Mouse (Mus musculus): ENCODE measurements around the gene Srpk2.
"Not testable (repeated sequence)": the region's sequence is repeated elsewhere in the genome, so short reads cannot be mapped to it uniquely, and the experiment has no call there.

Srpk2 gene

GRCm38 (mm10) chr5:23670880-23671279 is 13.5 kb downstream of the Srpk2 start:
- peak; percentile 15 to 32 for DNase-seq

GRCm38 (mm10) chr5:23665906-23666305 is 18.5 kb downstream of the Srpk2 start:
- no peak for DNase-seq

- no peak for DNase-seq
Observed at GRCm38 (mm10) chr5:23661191-23661590, 23.2 kb downstream of the Srpk2 start.

GRCm38 (mm10) chr5:23658017-23658416 is 26.4 kb downstream of the Srpk2 start:
- no peak for DNase-seq

GRCm38 (mm10) chr5:23656590-23656989 is 27.8 kb downstream of the Srpk2 start:
- DNase-seq: no peak

GRCm38 (mm10) chr5:23655030-23655429 is 29.4 kb downstream of the Srpk2 start:
- no peak for DNase-seq

GRCm38 (mm10) chr5:23652326-23652725 is 32.1 kb downstream of the Srpk2 start:
- no peak for DNase-seq

GRCm38 (mm10) chr5:23651786-23652185 is 32.6 kb downstream of the Srpk2 start:
- no peak for DNase-seq

GRCm38 (mm10) chr5:23650504-23650903 is 33.9 kb downstream of the Srpk2 start:
- no peak for DNase-seq

GRCm38 (mm10) chr5:23649246-23649645 is 35.2 kb downstream of the Srpk2 start:
- no peak for DNase-seq

- DNase-seq: no peak
Observed at GRCm38 (mm10) chr5:23645671-23646070, 38.7 kb downstream of the Srpk2 start.

GRCm38 (mm10) chr5:23639193-23639592 is 45.2 kb downstream of the Srpk2 start:
- DNase-seq: not testable (repeated sequence)

- DNase-seq: peak; percentile 41 to 42
Observed at GRCm38 (mm10) chr5:23638023-23638422, 46.4 kb downstream of the Srpk2 start.

GRCm38 (mm10) chr5:23637337-23637736 is 47.1 kb downstream of the Srpk2 start:
- peak; percentile 57 to 58 for DNase-seq

- no peak for DNase-seq
Observed at GRCm38 (mm10) chr5:23631490-23631889, 52.9 kb downstream of the Srpk2 start.

GRCm38 (mm10) chr5:23627221-23627620 is 57.2 kb downstream of the Srpk2 start:
- no peak for DNase-seq

- no peak for DNase-seq
Observed at GRCm38 (mm10) chr5:23626173-23626572, 58.2 kb downstream of the Srpk2 start.

GRCm38 (mm10) chr5:23620621-23621020 is 63.8 kb downstream of the Srpk2 start:
- no peak for DNase-seq

GRCm38 (mm10) chr5:23618656-23619055 is 65.8 kb downstream of the Srpk2 start:
- DNase-seq: no peak

- DNase-seq: peak; percentile 62 to 63
Observed at GRCm38 (mm10) chr5:23617104-23617415, 67.4 kb downstream of the Srpk2 start.

- DNase-seq: peak; percentile 59 to 60
Observed at GRCm38 (mm10) chr5:23616270-23617103, 67.9 kb downstream of the Srpk2 start.

- no peak for DNase-seq
Observed at GRCm38 (mm10) chr5:23615586-23616269, 68.7 kb downstream of the Srpk2 start.

- no peak for DNase-seq
Observed at GRCm38 (mm10) chr5:23612856-23613255, 71.6 kb downstream of the Srpk2 start.

- DNase-seq: peak; percentile 41 to 46
Observed at GRCm38 (mm10) chr5:23604036-23604705, 80.2 kb downstream of the Srpk2 start.

All from B cell, adult 2 months (primary cell).